Mouse (Mus musculus) erythroblast, embryonic 14.5 days (primary cell): Measurements from ENCODE around the gene Nxph3. TPM values are rescaled to one million over a fixed set of nuclear protein-coding genes. Genes with fewer than 3 reads are reported as not detected.

Experiments used
- H3K27me3 ChIP-seq: 2 replicates; pipeline ENCODE4 v1.6.1; 2012; ENCODE audit warnings: inconsistent platforms; ENCODE audit not compliant: control insufficient read depth
- H3K36me3 ChIP-seq: 2 replicates; pipeline ENCODE4 v1.6.1; 2012; ENCODE audit warnings: mild to moderate bottlenecking, inconsistent platforms; ENCODE audit not compliant: control insufficient read depth
- H3K4me1 ChIP-seq: 2 replicates; pipeline ENCODE4 v1.6.1; 2012; ENCODE audit warnings: inconsistent platforms; ENCODE audit not compliant: control insufficient read depth
- H3K4me3 ChIP-seq: replicated peaks from 2 replicates; pipeline ENCODE3; 2012; ENCODE audit warnings: moderate library complexity, mild to moderate bottlenecking, inconsistent platforms
- H3K9me3 ChIP-seq: 2 replicates; pipeline ENCODE4 v1.6.1; 2012; ENCODE audit warnings: low read length, inconsistent platforms, mixed read lengths; ENCODE audit not compliant: control insufficient read depth
- GATA1 ChIP-seq: IDR thresholded peaks from 2 replicates; pipeline ENCODE4 v1.6.1; 2012; ENCODE audit warnings: low read length, inconsistent platforms, mixed read lengths
- TAL1 ChIP-seq: IDR thresholded peaks from 3 replicates; pipeline ENCODE4 v1.6.1; 2012; ENCODE audit warnings: low read length, inconsistent platforms, mixed read lengths
- polyA plus RNA-seq: library from polyadenylated mRNA; stranded (reverse); fragments of >175 nt; gene quantifications from 2 replicates; pipeline ENCODE4 v1.2.3, GENCODE M21; 2012

The Nxph3 gene
- polyA plus RNA-seq, 1 experiment = not detected

DNA sequence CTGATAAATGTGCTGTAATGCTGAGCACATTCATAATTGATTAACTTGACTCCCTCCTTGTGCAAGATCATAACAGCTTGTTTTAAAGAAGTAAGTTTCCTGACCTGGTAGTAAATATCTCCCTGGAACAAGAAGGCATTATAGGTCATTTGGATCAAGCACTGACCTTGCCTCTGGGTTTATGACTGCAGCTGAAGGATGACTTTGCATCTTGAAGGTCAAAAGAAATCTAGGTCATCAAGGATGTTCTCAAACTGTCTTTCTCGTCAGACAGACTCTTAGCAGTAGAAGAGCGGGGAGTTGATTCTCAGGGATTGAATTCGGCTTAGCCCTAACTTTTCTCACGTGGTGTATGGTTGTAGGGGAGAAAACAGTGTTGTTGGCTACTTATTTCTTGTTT is 33.7 kb downstream of the Nxph3 start:
- no peaks in the 10 kb centered on the region for H3K4me1 ChIP-seq
- no peaks in the 10 kb centered on the region for H3K9me3 ChIP-seq
- no peak overlapping the region for H3K4me3 ChIP-seq
- H3K27me3 ChIP-seq = no peaks in the 10 kb centered on the region
- TF ChIP-seq TAL1 (no peak), GATA1 (no peak)
- H3K36me3 ChIP-seq = peaks cover 79% of the 10 kb centered on the region

DNA sequence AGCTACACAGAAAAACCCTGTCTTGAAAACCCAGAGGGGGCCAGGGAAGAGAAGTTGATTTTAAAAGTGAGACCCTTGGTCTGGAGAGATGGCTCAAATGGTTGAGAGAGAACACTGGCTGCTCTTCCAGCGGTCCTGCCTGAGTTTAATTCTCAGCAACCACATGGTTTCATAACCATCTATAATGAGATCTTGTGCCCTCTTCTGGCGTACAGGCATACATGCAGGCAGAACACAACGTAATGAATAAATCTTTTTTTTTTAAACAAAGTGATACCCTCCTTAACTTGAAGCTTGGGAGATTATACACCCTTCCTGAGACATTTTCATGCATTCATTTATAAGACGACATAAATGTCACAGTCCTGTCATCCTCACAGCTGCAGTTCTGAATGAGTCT is 34.9 kb downstream of the Nxph3 start:
- Histone ChIP-seq H3K9me3 (no peaks in the 10 kb centered on the region), H3K36me3 (peaks cover 80% of the 10 kb centered on the region), H3K27me3 (no peaks in the 10 kb centered on the region), H3K4me3 (no peak overlapping the region), H3K4me1 (no peaks in the 10 kb centered on the region)
- TF ChIP-seq GATA1 (no peak), TAL1 (no peak)

DNA sequence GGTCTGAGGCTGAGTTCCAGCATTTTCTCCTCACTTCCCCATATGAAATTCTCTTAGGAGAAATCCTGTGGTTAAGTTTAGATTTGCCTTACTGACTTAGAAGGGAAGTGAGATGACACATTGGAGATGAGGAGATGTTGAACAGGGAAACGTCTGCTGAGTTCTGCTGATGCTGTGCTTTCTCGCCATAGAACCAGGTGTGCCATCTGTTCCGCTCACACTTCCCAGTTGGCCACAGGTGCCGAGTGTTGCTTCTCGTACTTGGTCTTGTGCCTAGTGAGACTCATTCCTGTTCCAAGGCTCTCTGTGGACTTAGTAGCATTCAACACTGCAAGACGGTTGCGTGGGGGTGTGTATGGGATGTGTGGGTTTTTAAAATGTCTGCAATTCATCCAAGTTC is 38.0 kb downstream of the Nxph3 start:
- no peak overlapping the region for H3K4me3 ChIP-seq
- H3K9me3 ChIP-seq = no peaks in the 10 kb centered on the region
- peaks cover 80% of the 10 kb centered on the region for H3K36me3 ChIP-seq
- H3K4me1 ChIP-seq = no peaks in the 10 kb centered on the region
- no peak for TF ChIP-seq GATA1
- H3K27me3 ChIP-seq = no peaks in the 10 kb centered on the region

DNA sequence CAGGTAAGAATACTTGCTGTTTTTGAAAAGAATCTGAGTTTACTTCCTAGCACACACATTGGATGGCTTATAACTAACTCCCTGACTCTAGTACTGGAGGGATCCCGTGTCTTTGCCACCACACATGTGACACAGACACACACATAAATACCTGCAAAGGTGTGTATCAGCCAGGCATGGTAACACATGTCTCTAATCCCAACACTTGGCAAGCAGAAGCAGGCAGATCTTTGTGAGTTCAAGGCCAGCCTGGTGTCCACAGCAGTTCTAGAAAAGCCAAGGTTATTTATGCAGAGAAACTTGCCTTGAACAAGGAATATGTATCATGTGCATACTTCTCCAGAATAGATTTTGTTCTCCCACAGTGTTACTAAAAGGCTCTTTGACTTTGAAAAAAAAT is 40.9 kb downstream of the Nxph3 start:
- no peaks in the 10 kb centered on the region for H3K9me3 ChIP-seq
- no peaks in the 10 kb centered on the region for H3K4me1 ChIP-seq
- no peaks in the 10 kb centered on the region for H3K27me3 ChIP-seq
- no peak for TF ChIP-seq GATA1
- no peak for TF ChIP-seq TAL1
- H3K4me3 ChIP-seq = no peak overlapping the region
- peaks cover 73% of the 10 kb centered on the region for H3K36me3 ChIP-seq

DNA sequence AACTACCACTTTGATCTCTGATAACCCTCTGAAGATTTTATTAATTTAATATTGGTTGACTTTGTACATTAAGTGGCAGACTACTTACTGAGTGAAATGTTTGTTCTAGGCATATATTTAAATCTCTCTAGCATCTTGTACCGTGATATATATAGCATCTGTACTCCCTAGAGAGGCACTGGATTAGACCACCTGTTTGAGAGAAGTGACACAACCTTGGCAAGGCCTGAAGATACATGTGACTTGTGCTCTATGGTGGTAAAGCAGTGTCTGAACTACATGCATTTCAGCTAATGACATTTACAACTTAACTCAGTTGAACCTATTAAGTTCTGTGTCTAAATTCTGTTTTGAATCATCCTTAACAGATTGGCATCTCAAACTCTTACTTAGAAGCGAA is 41.4 kb downstream of the Nxph3 start:
- Histone ChIP-seq H3K27me3 (no peaks in the 10 kb centered on the region), H3K4me1 (no peaks in the 10 kb centered on the region), H3K36me3 (peaks cover 73% of the 10 kb centered on the region), H3K4me3 (no peak overlapping the region), H3K9me3 (no peaks in the 10 kb centered on the region)
- no peak for TF ChIP-seq TAL1
- no peak for TF ChIP-seq GATA1

DNA sequence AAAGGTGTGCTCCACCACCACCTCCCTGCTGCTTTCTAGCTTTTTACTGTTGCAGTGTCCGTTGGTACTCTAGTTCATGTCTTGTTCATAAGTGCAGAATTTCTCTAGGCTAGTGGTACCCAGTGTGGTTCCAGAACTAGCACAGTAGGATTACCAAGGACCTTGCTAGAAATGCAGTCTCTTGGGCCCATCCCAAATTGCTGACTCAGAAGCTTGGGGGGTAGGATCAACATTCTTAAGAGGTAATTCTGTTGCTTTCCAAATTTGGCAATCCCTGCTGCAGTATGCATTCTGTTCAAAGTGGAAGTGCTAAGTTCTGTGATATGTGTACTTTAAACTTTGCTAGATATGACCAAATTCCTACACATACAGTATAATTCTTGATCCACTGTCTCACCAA is 46.6 kb downstream of the Nxph3 start:
- H3K9me3 ChIP-seq = no peaks in the 10 kb centered on the region

DNA sequence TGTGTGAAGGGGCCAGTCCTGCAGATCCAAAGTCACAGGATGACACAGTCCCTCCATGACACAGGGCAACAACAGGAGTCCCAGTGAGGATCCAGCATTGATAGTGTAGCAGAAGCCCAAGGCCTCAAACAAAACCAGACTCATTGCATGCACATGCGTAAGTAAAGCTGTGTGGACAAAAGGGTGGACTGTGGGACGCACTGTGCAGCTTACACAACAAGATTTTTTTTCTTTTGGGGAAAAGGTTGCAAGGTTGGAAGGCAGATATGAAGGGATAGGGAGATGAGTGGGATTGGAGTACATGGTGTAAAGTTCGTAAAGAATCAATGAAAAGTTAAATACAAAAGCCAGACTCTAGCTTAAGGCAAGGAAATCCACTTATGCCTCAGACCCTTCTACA is 52.2 kb downstream of the Nxph3 start:
- H3K27me3 ChIP-seq = no peaks in the 10 kb centered on the region
- no peaks in the 10 kb centered on the region for H3K9me3 ChIP-seq
- no peak overlapping the region for H3K4me3 ChIP-seq
- peaks cover 3% of the 10 kb centered on the region for H3K4me1 ChIP-seq
- peaks cover 18% of the 10 kb centered on the region for H3K36me3 ChIP-seq
- TF ChIP-seq TAL1 (no peak), GATA1 (no peak)

More for the DNA sequence above, 46.6 kb downstream of the Nxph3 start:
- Histone ChIP-seq H3K27me3 (no peaks in the 10 kb centered on the region), H3K4me1 (no peaks in the 10 kb centered on the region), H3K36me3 (peaks cover 36% of the 10 kb centered on the region), H3K4me3 (no peak overlapping the region)
- TF ChIP-seq TAL1 (no peak), GATA1 (no peak)

DNA sequence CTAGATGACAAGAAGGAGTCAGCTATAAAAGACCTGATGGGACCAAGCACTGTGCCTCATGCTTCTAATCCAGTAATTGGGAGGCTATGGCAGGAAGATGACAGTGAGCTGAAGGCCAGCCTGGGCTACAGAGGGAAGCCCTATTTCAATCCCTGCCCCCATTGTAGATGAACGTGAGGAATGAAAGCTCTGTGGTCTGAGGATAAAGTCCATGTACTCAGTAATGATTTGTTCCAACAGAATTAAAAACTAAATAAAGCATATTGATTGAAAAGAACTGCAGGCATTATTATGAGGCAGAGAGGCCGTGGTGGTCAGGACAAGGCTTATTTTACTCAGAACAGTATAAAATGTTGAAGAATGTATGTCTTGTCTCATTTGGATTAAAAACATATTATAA is 53.5 kb downstream of the Nxph3 start:
- TF ChIP-seq TAL1 = no peak
- TF ChIP-seq GATA1 = no peak
- H3K4me3 ChIP-seq = no peak overlapping the region
- H3K4me1 ChIP-seq = peaks cover 3% of the 10 kb centered on the region
- peaks cover 16% of the 10 kb centered on the region for H3K36me3 ChIP-seq
- no peaks in the 10 kb centered on the region for H3K9me3 ChIP-seq
- H3K27me3 ChIP-seq = no peaks in the 10 kb centered on the region

Other genes with a start within 250 kb of the Nxph3 start
- 1.3 and 1.4 TPM in 2 replicates for gene Kat7, start 204.3 kb downstream of the Nxph3 start, polyA plus RNA-seq
- 184 and 248 TPM in 2 replicates for gene Fam117a, start 177.6 kb downstream of the Nxph3 start, polyA plus RNA-seq
- gene Slc35b1, start 129.9 kb downstream of the Nxph3 start, polyA plus RNA-seq = 0.78 and 0.98 TPM in 2 replicates
- gene Spop, start 100.5 kb downstream of the Nxph3 start, polyA plus RNA-seq = 2.4 and 3.0 TPM in 2 replicates
- 0.02 TPM in 1 of 2 replicates, not detected in the other for gene Ngfr, start 73.2 kb upstream of the Nxph3 start, polyA plus RNA-seq
- gene Phb, start 152.4 kb upstream of the Nxph3 start, polyA plus RNA-seq = 9.7 and 17.2 TPM in 2 replicates
- 1.5 TPM in 2 replicates for gene Zfp652, start 198.1 kb upstream of the Nxph3 start, polyA plus RNA-seq
- gene B130006D01Rik, start 209.0 kb upstream of the Nxph3 start, polyA plus RNA-seq = not detected in 2 replicates